Mouse (Mus musculus): ENCODE data around the gene Arhgef15. TPM values are rescaled to one million over a fixed set of nuclear protein-coding genes. Genes with fewer than 3 reads are reported as not detected.

Gene Arhgef15
- polyA plus RNA-seq, 1 experiment from 2014 or later, result 2.8 TPM

- ATAC-seq (ENCODE audit: low FRiP score, low TSS enrichment) (no peak), DNase-seq (ENCODE audit: low spot score) (no peak)
- no peak overlapping the region for H3K9ac ChIP-seq (ENCODE audit: low read length)
- H3K27ac ChIP-seq (replicated peaks), result no peak overlapping the region
- H3K36me3 ChIP-seq (ENCODE audit: control insufficient read depth, insufficient read depth, low read length), result peaks cover 3% of the 10 kb centered on the region; the same call in 1 of the 2 replicates
- no peak for TF ChIP-seq EP300 (optimal IDR thresholded peaks at IDR 0.05)
- no peak for TF ChIP-seq CTCF (IDR thresholded peaks at IDR 0.05; ENCODE audit: low read depth)
- no peaks in the 10 kb centered on the region for H3K9me3 ChIP-seq (ENCODE audit: control insufficient read depth, low read length)
- no peak overlapping the region for H3K4me3 ChIP-seq (ENCODE audit: low read depth, low read length)
- WGBS, result 84% methylated on average over 8 of the region's 8 CpGs
- H3K4me1 ChIP-seq (replicated peaks; ENCODE audit: control insufficient read depth, insufficient read depth), result no peaks in the 10 kb centered on the region
- H3K4me2 ChIP-seq (replicated peaks; ENCODE audit: low read depth), result no peak overlapping the region
- H3K27me3 ChIP-seq (ENCODE audit: control insufficient read depth, insufficient read depth, low read length), result no peaks in the 10 kb centered on the region
Measured at GRCm38 (mm10) chr11:68899815-68900214, 57.5 kb downstream of the Arhgef15 start.

- TF ChIP-seq EP300 (optimal IDR thresholded peaks at IDR 0.05) (no peak), CTCF (IDR thresholded peaks at IDR 0.05; ENCODE audit: low read depth) (no peak)
- Histone ChIP-seq H3K4me2 (replicated peaks; ENCODE audit: low read depth) (no peak overlapping the region), H3K27me3 (ENCODE audit: control insufficient read depth, insufficient read depth, low read length) (no peaks in the 10 kb centered on the region), H3K36me3 (ENCODE audit: control insufficient read depth, insufficient read depth, low read length) (peaks cover 3% of the 10 kb centered on the region; the same call in 1 of the 2 replicates), H3K9me3 (ENCODE audit: control insufficient read depth, low read length) (no peaks in the 10 kb centered on the region), H3K4me3 (ENCODE audit: low read depth, low read length) (no peak overlapping the region), H3K4me1 (replicated peaks; ENCODE audit: control insufficient read depth, insufficient read depth) (no peaks in the 10 kb centered on the region), H3K27ac (replicated peaks) (no peak overlapping the region), H3K9ac (ENCODE audit: low read length) (no peak overlapping the region)
- ATAC-seq (ENCODE audit: low FRiP score, low TSS enrichment) (no peak), DNase-seq (ENCODE audit: low spot score) (no peak)
- WGBS, result 82% methylated on average over 6 of the region's 6 CpGs
Measured at GRCm38 (mm10) chr11:68898790-68899189, 58.5 kb downstream of the Arhgef15 start.

GRCm38 (mm10) chr11:68897838-68898237 is 59.4 kb downstream of the Arhgef15 start:
- no peak for DNase-seq (ENCODE audit: low spot score)
- no peak for ATAC-seq (ENCODE audit: low FRiP score, low TSS enrichment)

GRCm38 (mm10) chr11:68897120-68897519 is 60.2 kb downstream of the Arhgef15 start:
- no peak overlapping the region for H3K27ac ChIP-seq (replicated peaks)
- no peak for DNase-seq (ENCODE audit: low spot score)

More at GRCm38 (mm10) chr11:68897838-68898237, 59.4 kb downstream of the Arhgef15 start:
- no peak for TF ChIP-seq EP300 (optimal IDR thresholded peaks at IDR 0.05)
- TF ChIP-seq CTCF (IDR thresholded peaks at IDR 0.05; ENCODE audit: low read depth), result no peak
- no peaks in the 10 kb centered on the region for H3K9me3 ChIP-seq (ENCODE audit: control insufficient read depth, low read length)
- no peak overlapping the region for H3K4me2 ChIP-seq (replicated peaks; ENCODE audit: low read depth)
- H3K36me3 ChIP-seq (ENCODE audit: control insufficient read depth, insufficient read depth, low read length), result no peaks in the 10 kb centered on the region
- H3K9ac ChIP-seq (ENCODE audit: low read length), result no peak overlapping the region
- H3K4me3 ChIP-seq (ENCODE audit: low read depth, low read length), result no peak overlapping the region
- no peaks in the 10 kb centered on the region for H3K27me3 ChIP-seq (ENCODE audit: control insufficient read depth, insufficient read depth, low read length)
- H3K27ac ChIP-seq (replicated peaks), result no peak overlapping the region
- 70% methylated on average over 6 of the region's 6 CpGs for WGBS
- no peaks in the 10 kb centered on the region for H3K4me1 ChIP-seq (replicated peaks; ENCODE audit: control insufficient read depth, insufficient read depth)

GRCm38 (mm10) chr11:68896247-68896646 is 61.0 kb downstream of the Arhgef15 start:
- DNase-seq (ENCODE audit: low spot score) (no peak), ATAC-seq (ENCODE audit: low FRiP score, low TSS enrichment) (no peak)
- H3K36me3 ChIP-seq (ENCODE audit: control insufficient read depth, insufficient read depth, low read length), result no peaks in the 10 kb centered on the region
- 89% methylated on average over 5 of the region's 5 CpGs for WGBS
- no peak overlapping the region for H3K4me2 ChIP-seq (replicated peaks; ENCODE audit: low read depth)
- H3K4me3 ChIP-seq (ENCODE audit: low read depth, low read length), result no peak overlapping the region
- H3K27me3 ChIP-seq (ENCODE audit: control insufficient read depth, insufficient read depth, low read length), result no peaks in the 10 kb centered on the region
- H3K9me3 ChIP-seq (ENCODE audit: control insufficient read depth, low read length), result no peaks in the 10 kb centered on the region
- TF ChIP-seq CTCF (IDR thresholded peaks at IDR 0.05; ENCODE audit: low read depth) (no peak), EP300 (optimal IDR thresholded peaks at IDR 0.05) (no peak)
- H3K27ac ChIP-seq (replicated peaks), result no peak overlapping the region
- no peaks in the 10 kb centered on the region for H3K4me1 ChIP-seq (replicated peaks; ENCODE audit: control insufficient read depth, insufficient read depth)
- H3K9ac ChIP-seq (ENCODE audit: low read length), result no peak overlapping the region

More at GRCm38 (mm10) chr11:68897120-68897519, 60.2 kb downstream of the Arhgef15 start:
- no peak for ATAC-seq (ENCODE audit: low FRiP score, low TSS enrichment)
- H3K27me3 ChIP-seq (ENCODE audit: control insufficient read depth, insufficient read depth, low read length), result no peaks in the 10 kb centered on the region
- 54% methylated on average over 4 of the region's 4 CpGs for WGBS
- no peaks in the 10 kb centered on the region for H3K9me3 ChIP-seq (ENCODE audit: control insufficient read depth, low read length)
- H3K4me3 ChIP-seq (ENCODE audit: low read depth, low read length), result no peak overlapping the region
- TF ChIP-seq CTCF (IDR thresholded peaks at IDR 0.05; ENCODE audit: low read depth), result peak; percentile 84
- TF ChIP-seq EP300 (optimal IDR thresholded peaks at IDR 0.05), result no peak
- H3K4me1 ChIP-seq (replicated peaks; ENCODE audit: control insufficient read depth, insufficient read depth), result no peaks in the 10 kb centered on the region
- no peak overlapping the region for H3K4me2 ChIP-seq (replicated peaks; ENCODE audit: low read depth)
- no peaks in the 10 kb centered on the region for H3K36me3 ChIP-seq (ENCODE audit: control insufficient read depth, insufficient read depth, low read length)
- no peak overlapping the region for H3K9ac ChIP-seq (ENCODE audit: low read length)

- Histone ChIP-seq H3K27ac (replicated peaks) (no peak overlapping the region), H3K9ac (ENCODE audit: low read length) (no peak overlapping the region), H3K4me3 (ENCODE audit: low read depth, low read length) (no peak overlapping the region), H3K4me2 (replicated peaks; ENCODE audit: low read depth) (no peak overlapping the region), H3K36me3 (ENCODE audit: control insufficient read depth, insufficient read depth, low read length) (no peaks in the 10 kb centered on the region), H3K4me1 (replicated peaks; ENCODE audit: control insufficient read depth, insufficient read depth) (no peaks in the 10 kb centered on the region), H3K27me3 (ENCODE audit: control insufficient read depth, insufficient read depth, low read length) (no peaks in the 10 kb centered on the region), H3K9me3 (ENCODE audit: control insufficient read depth, low read length) (no peaks in the 10 kb centered on the region)
- TF ChIP-seq EP300 (optimal IDR thresholded peaks at IDR 0.05), result no peak
- TF ChIP-seq CTCF (IDR thresholded peaks at IDR 0.05; ENCODE audit: low read depth), result no peak
- DNase-seq (ENCODE audit: low spot score) (no peak), ATAC-seq (ENCODE audit: low FRiP score, low TSS enrichment) (no peak)
- 60% methylated on average over 12 of the region's 12 CpGs for WGBS
Measured at GRCm38 (mm10) chr11:68893911-68894464, 63.3 kb downstream of the Arhgef15 start.

Small RNA genes within 50 kb of the gene (microRNA-seq; reads per million reads assigned to microRNA genes)
- 1.3 reads per million for gene Mir3062

Other genes with a start within 250 kb of the Arhgef15 start
- gene Ndel1, start 85.6 kb downstream of the Arhgef15 start, polyA plus RNA-seq (2015; fragmentation: Nextera tagmentation; extraction: Ambion mirVana), result 86.4 and 92.6 TPM in 2 replicates
- gene Rnf222, start 68.9 kb downstream of the Arhgef15 start, polyA plus RNA-seq (2015; fragmentation: Nextera tagmentation; extraction: Ambion mirVana), result 5.4 and 5.8 TPM in 2 replicates
- gene Rpl26, start 55.9 kb downstream of the Arhgef15 start, polyA plus RNA-seq (2015; fragmentation: Nextera tagmentation; extraction: Ambion mirVana), result 856 and 899 TPM in 2 replicates
- gene Odf4, start 30.4 kb downstream of the Arhgef15 start, polyA plus RNA-seq (2015; fragmentation: Nextera tagmentation; extraction: Ambion mirVana), result 0.22 TPM in 1 of 2 replicates, not detected in the other
- gene Slc25a35, start 10.7 kb upstream of the Arhgef15 start, polyA plus RNA-seq (2015; fragmentation: Nextera tagmentation; extraction: Ambion mirVana), result 4.9 and 5.8 TPM in 2 replicates
- 34.8 and 35.1 TPM in 2 replicates for gene Rangrf, start 17.7 kb upstream of the Arhgef15 start, polyA plus RNA-seq (2015; fragmentation: Nextera tagmentation; extraction: Ambion mirVana)
- 7.4 and 8.0 TPM in 2 replicates for gene Pfas, start 51.0 kb upstream of the Arhgef15 start, polyA plus RNA-seq (2015; fragmentation: Nextera tagmentation; extraction: Ambion mirVana)
- gene Ctc1, start 58.4 kb upstream of the Arhgef15 start, polyA plus RNA-seq (2015; fragmentation: Nextera tagmentation; extraction: Ambion mirVana), result 11.1 and 11.5 TPM in 2 replicates
- 24.7 and 34.0 TPM in 2 replicates for gene Aurkb, start 88.2 kb upstream of the Arhgef15 start, polyA plus RNA-seq (2015; fragmentation: Nextera tagmentation; extraction: Ambion mirVana)
- 14.6 and 16.7 TPM in 2 replicates for gene Borcs6, start 102.2 kb upstream of the Arhgef15 start, polyA plus RNA-seq (2015; fragmentation: Nextera tagmentation; extraction: Ambion mirVana)
- 28.4 and 30.8 TPM in 2 replicates for gene Tmem107, start 113.3 kb upstream of the Arhgef15 start, polyA plus RNA-seq (2015; fragmentation: Nextera tagmentation; extraction: Ambion mirVana)
- 43.0 and 53.7 TPM in 2 replicates for gene Vamp2, start 131.0 kb upstream of the Arhgef15 start, polyA plus RNA-seq (2015; fragmentation: Nextera tagmentation; extraction: Ambion mirVana)
- gene Per1, start 137.7 kb upstream of the Arhgef15 start, polyA plus RNA-seq (2015; fragmentation: Nextera tagmentation; extraction: Ambion mirVana), result 7.7 and 13.1 TPM in 2 replicates
- 0.29 and 0.41 TPM in 2 replicates for gene Hes7, start 162.9 kb upstream of the Arhgef15 start, polyA plus RNA-seq (2015; fragmentation: Nextera tagmentation; extraction: Ambion mirVana)
- 0.24 and 0.41 TPM in 2 replicates for gene 9130213A22Rik, start 165.1 kb upstream of the Arhgef15 start, polyA plus RNA-seq (2015; fragmentation: Nextera tagmentation; extraction: Ambion mirVana)
- 20.2 and 22.5 TPM in 2 replicates for gene Aloxe3, start 168.4 kb upstream of the Arhgef15 start, polyA plus RNA-seq (2015; fragmentation: Nextera tagmentation; extraction: Ambion mirVana)
- gene Alox12b, start 199.5 kb upstream of the Arhgef15 start, polyA plus RNA-seq (2015; fragmentation: Nextera tagmentation; extraction: Ambion mirVana), result 80.5 and 91.8 TPM in 2 replicates
- 1.2 and 1.3 TPM in 2 replicates for gene Alox8, start 240.4 kb upstream of the Arhgef15 start, polyA plus RNA-seq (2015; fragmentation: Nextera tagmentation; extraction: Ambion mirVana)